Mouse (Mus musculus): ENCODE results near the gene Gnaz.

The Gnaz gene

GRCm38 (mm10) chr10:75061341-75062188, 94.6 kb downstream of the Gnaz start:
- no peak for DNase-seq (ENCODE audit: low spot score in 2 of 2)

- DNase-seq (ENCODE audit: low spot score in 2 of 2), result no peak
These were observed 95.2 kb downstream of the Gnaz start for GRCm38 (mm10) chr10:75062189-75062561.

- DNase-seq (ENCODE audit: low spot score in 2 of 2), result no peak
These were observed 95.6 kb downstream of the Gnaz start for GRCm38 (mm10) chr10:75062621-75063020.

- DNase-seq (ENCODE audit: low spot score in 2 of 2), result no peak
These were observed 96.5 kb downstream of the Gnaz start for GRCm38 (mm10) chr10:75063301-75063965.

- DNase-seq (ENCODE audit: low spot score in 2 of 2), result no peak
These were observed 98.7 kb downstream of the Gnaz start for GRCm38 (mm10) chr10:75065691-75066090.

Data from frontal cortex, postnatal 10 days (tissue).